Mouse (Mus musculus) thymus, postnatal 14 days (tissue): ENCODE measurements around the gene Tti1.
"Not testable (repeated sequence)": the region's sequence is repeated elsewhere in the genome, so short reads cannot be mapped to it uniquely, and the experiment has no call there.

Experiments
- DNase-seq: peaks from one replicate; pipeline ENCODE4 v3.0.0; 2021

Tti1 gene

GRCm38 (mm10) chr2:158028354-158028863 is at the start of gene Tti1, which contains the start of gene Rprd1b:
TSS of gene Tti1 (minus strand) at chr2:158028433.
TSS of gene Rprd1b (plus strand) at chr2:158028497.
- DNase-seq = peak; percentile 95

GRCm38 (mm10) chr2:158077981-158078380 is 49.7 kb upstream of the Tti1 start:
- DNase-seq = no peak

- no peak for DNase-seq
These were observed 48.5 kb upstream of the Tti1 start for GRCm38 (mm10) chr2:158076690-158077089.

- DNase-seq = no peak
These were observed 46.6 kb upstream of the Tti1 start for GRCm38 (mm10) chr2:158074835-158075234.

- no peak for DNase-seq
These were observed 43.4 kb upstream of the Tti1 start for GRCm38 (mm10) chr2:158071633-158071995.

- DNase-seq = no peak
These were observed 42.8 kb upstream of the Tti1 start for GRCm38 (mm10) chr2:158070885-158071632.

GRCm38 (mm10) chr2:158068444-158068971 is 40.3 kb upstream of the Tti1 start:
- no peak for DNase-seq

- no peak for DNase-seq
These were observed 39.1 kb upstream of the Tti1 start for GRCm38 (mm10) chr2:158067260-158067824.

GRCm38 (mm10) chr2:158066456-158066855 is 38.2 kb upstream of the Tti1 start:
- no peak for DNase-seq

GRCm38 (mm10) chr2:158065064-158065463 is 36.8 kb upstream of the Tti1 start:
- no peak for DNase-seq

- DNase-seq = no peak
These were observed 36.4 kb upstream of the Tti1 start for GRCm38 (mm10) chr2:158064571-158065048.

GRCm38 (mm10) chr2:158063036-158063435 is 34.8 kb upstream of the Tti1 start:
- no peak for DNase-seq

- no peak for DNase-seq
These were observed 31.5 kb upstream of the Tti1 start for GRCm38 (mm10) chr2:158059666-158060105.

GRCm38 (mm10) chr2:158058534-158058933 is 30.3 kb upstream of the Tti1 start:
- no peak for DNase-seq

- DNase-seq = no peak
These were observed 28.8 kb upstream of the Tti1 start for GRCm38 (mm10) chr2:158057030-158057429.

GRCm38 (mm10) chr2:158055383-158055782 is 27.1 kb upstream of the Tti1 start:
- DNase-seq = not testable (repeated sequence)

- DNase-seq = no peak
These were observed 26.4 kb upstream of the Tti1 start for GRCm38 (mm10) chr2:158054596-158054995.

- no peak for DNase-seq
These were observed 21.9 kb upstream of the Tti1 start for GRCm38 (mm10) chr2:158050116-158050515.

GRCm38 (mm10) chr2:158048718-158049117 is 20.5 kb upstream of the Tti1 start:
- DNase-seq = no peak

- peak; percentile 69 for DNase-seq
These were observed 19.7 kb upstream of the Tti1 start for GRCm38 (mm10) chr2:158047903-158048302.

- no peak for DNase-seq
These were observed 18.0 kb upstream of the Tti1 start for GRCm38 (mm10) chr2:158046186-158046585.

GRCm38 (mm10) chr2:158043504-158043903 is 15.3 kb upstream of the Tti1 start:
- no peak for DNase-seq

GRCm38 (mm10) chr2:158040396-158040795 is 12.2 kb upstream of the Tti1 start:
- no peak for DNase-seq

GRCm38 (mm10) chr2:158039662-158040061 is 11.4 kb upstream of the Tti1 start:
- DNase-seq = no peak
